Mouse (Mus musculus): ENCODE measurements around the gene Abca1.

Gene Abca1

GRCm38 (mm10) chr4:53009871-53010270, 149.8 kb downstream of the Abca1 start:
- DNase-seq (ENCODE audit: low read depth, low spot score): no peak

GRCm38 (mm10) chr4:53009183-53009582, 150.5 kb downstream of the Abca1 start:
- no peak for DNase-seq (ENCODE audit: low read depth, low spot score)

GRCm38 (mm10) chr4:53000154-53000553, 159.5 kb downstream of the Abca1 start:
- DNase-seq (ENCODE audit: low read depth, low spot score): no peak

- DNase-seq (ENCODE audit: low read depth, low spot score): no peak
These were observed 160.2 kb downstream of the Abca1 start for GRCm38 (mm10) chr4:52999449-52999848.

- no peak for DNase-seq (ENCODE audit: low read depth, low spot score)
These were observed 170.4 kb downstream of the Abca1 start, which contains the start of gene Nipsnap3a for GRCm38 (mm10) chr4:52989248-52989647. Nipsnap3a (plus strand) TSS chr4:52989272.

- no peak for DNase-seq (ENCODE audit: low read depth, low spot score)
These were observed 173.4 kb downstream of the Abca1 start for GRCm38 (mm10) chr4:52986266-52986665.

- DNase-seq (ENCODE audit: low read depth, low spot score): no peak
These were observed 174.5 kb downstream of the Abca1 start for GRCm38 (mm10) chr4:52985216-52985615.

All from brain, embryonic 18.5 days (tissue).